21 mouse cellular contexts compared by ENCODE assay signal in the genomic region with DNA sequence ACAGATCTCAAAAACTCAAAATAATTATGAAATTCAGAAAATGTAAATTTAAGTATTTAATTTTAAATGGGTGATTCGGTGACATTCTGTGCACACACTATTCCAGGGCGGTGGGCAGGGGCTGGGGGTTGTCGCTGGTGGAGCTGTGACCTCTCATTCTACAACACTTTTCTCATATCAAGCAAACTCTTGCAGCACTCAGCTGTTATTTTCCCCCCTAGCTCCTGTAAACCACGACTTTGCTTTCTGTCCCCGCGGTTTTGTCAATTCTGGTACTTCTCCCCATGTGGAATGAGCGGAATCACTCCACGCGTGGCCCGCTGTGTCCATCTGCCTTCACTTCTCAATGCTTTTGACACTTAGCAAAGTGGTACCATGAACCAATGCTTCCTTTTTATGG. TPM values are rescaled to one million over a fixed set of nuclear protein-coding genes. Genes with fewer than 3 reads are reported as not detected.
DNase-seq lines count a peak whose midpoint lies in the region; ATAC-seq and TF ChIP-seq lines count a peak whose summit lies in the region.
"Had no signal": no experiment of that assay in that cellular context is flagged by ENCODE, and none has a peak within 500 bp of the region (broad histone marks: within the 10 kb centered on the region; RNA-seq: fewer than 3 reads in every experiment).

No protein-coding gene starts in this region.

- peaks cover 24% of the 10 kb centered on the region for H3K4me1 ChIP-seq in hindbrain, embryonic 13.5 days (replicated peaks)
- peaks cover 15% of the 10 kb centered on the region; the same call in 1 of the 2 replicates for H3K4me1 ChIP-seq in hindbrain, embryonic 12.5 days
- H3K4me1 ChIP-seq in lung, embryonic 16.5 days (replicated peaks; ENCODE audit: control insufficient read depth, insufficient read depth, low read length): peaks cover 15% of the 10 kb centered on the region
- peaks cover 22% of the 10 kb centered on the region for H3K4me1 ChIP-seq in small intestine, adult 2 months (ENCODE audit: control insufficient read depth, insufficient read depth, insufficient read length, low read length)

- WGBS in hindbrain, embryonic 13.5 days: 93% methylated on average over 10 of the region's 10 CpGs
- 93% methylated on average over 10 of the region's 10 CpGs for WGBS in hindbrain, embryonic 12.5 days
- WGBS in lung, embryonic 16.5 days: 91% methylated on average over 10 of the region's 10 CpGs
- WGBS in small intestine, adult 2 months: 95% methylated on average over 10 of the region's 10 CpGs

- no peak for TF ChIP-seq POLR2A in myocyte (IDR thresholded peaks at IDR 0.05; ENCODE audit: insufficient read length, low read depth)
- TF ChIP-seq POLR2A in small intestine, adult 2 months (IDR thresholded peaks at IDR 0.05; ENCODE audit: low read depth, low read length): no peak

- H3K9me3 ChIP-seq in hindbrain, embryonic 13.5 days: no peaks in the 10 kb centered on the region
- H3K9me3 ChIP-seq in hindbrain, embryonic 12.5 days (replicated peaks): no peaks in the 10 kb centered on the region
- H3K9me3 ChIP-seq in lung, embryonic 16.5 days (ENCODE audit: control insufficient read depth, low read length): no peaks in the 10 kb centered on the region
- H3K9me3 ChIP-seq: embryonic facial prominence, embryonic 10.5 days; heart, embryonic 10.5 days; limb, embryonic 10.5 days; liver, embryonic 15.5 days; midbrain, embryonic 12.5 days; neural tube, embryonic 12.5 days had no signal

- no peak for ATAC-seq in hindbrain, embryonic 13.5 days (ENCODE audit: low FRiP score)
- ATAC-seq in hindbrain, embryonic 12.5 days (ENCODE audit: low FRiP score): no peak
- no peak for ATAC-seq in lung, embryonic 16.5 days (ENCODE audit: low read depth)
- ATAC-seq: forebrain, postnatal 0 days had no signal

- no peaks in the 10 kb centered on the region for H3K79me2 ChIP-seq in myocyte (ENCODE audit: control insufficient read depth, insufficient read depth)

- peak overlapping the region; percentile 32; the same call in 1 of the 2 replicates for H3K27ac ChIP-seq in hindbrain, embryonic 13.5 days
- no peak overlapping the region for H3K27ac ChIP-seq in hindbrain, embryonic 12.5 days
- peak overlapping the region; percentile 47 for H3K27ac ChIP-seq in lung, embryonic 16.5 days (ENCODE audit: low read length)
- peak overlapping the region; percentile 57; the same call in 1 of the 2 replicates for H3K27ac ChIP-seq in small intestine, adult 2 months (ENCODE audit: insufficient read depth, low read depth, low read length)
- H3K27ac ChIP-seq: embryonic facial prominence, embryonic 10.5 days; heart, embryonic 10.5 days; limb, embryonic 10.5 days; liver, embryonic 15.5 days; midbrain, embryonic 12.5 days; neural tube, embryonic 12.5 days had no signal

- H3K4me3 ChIP-seq in hindbrain, embryonic 13.5 days: no peak overlapping the region
- no peak overlapping the region for H3K4me3 ChIP-seq in hindbrain, embryonic 12.5 days
- no peak overlapping the region for H3K4me3 ChIP-seq in lung, embryonic 16.5 days (ENCODE audit: low read length)
- H3K4me3 ChIP-seq in myocyte: no peak overlapping the region
- H3K4me3 ChIP-seq in small intestine, adult 2 months (ENCODE audit: low read depth, low read length): no peak overlapping the region
- H3K4me3 ChIP-seq: embryonic facial prominence, embryonic 10.5 days; heart, embryonic 10.5 days; limb, embryonic 10.5 days; liver, embryonic 15.5 days; midbrain, embryonic 12.5 days; neural tube, embryonic 12.5 days had no signal

- no peaks in the 10 kb centered on the region for H3K36me3 ChIP-seq in hindbrain, embryonic 13.5 days
- no peaks in the 10 kb centered on the region for H3K36me3 ChIP-seq in hindbrain, embryonic 12.5 days
- H3K36me3 ChIP-seq in lung, embryonic 16.5 days (ENCODE audit: control insufficient read depth, insufficient read depth, low read length): no peaks in the 10 kb centered on the region
- no peaks in the 10 kb centered on the region for H3K36me3 ChIP-seq in myocyte (ENCODE audit: control insufficient read depth, insufficient read depth)
- H3K36me3 ChIP-seq in small intestine, adult 2 months (ENCODE audit: control insufficient read depth, insufficient read depth, low read length): no peaks in the 10 kb centered on the region
- H3K36me3 ChIP-seq: embryonic facial prominence, embryonic 10.5 days; heart, embryonic 10.5 days; limb, embryonic 10.5 days; liver, embryonic 15.5 days; midbrain, embryonic 12.5 days; neural tube, embryonic 12.5 days had no signal

- no peak for TF ChIP-seq CTCF in small intestine, adult 2 months (IDR thresholded peaks at IDR 0.05; ENCODE audit: extremely low read depth, insufficient read length, insufficient replicate concordance, low read depth, low read length)

- no peaks in the 10 kb centered on the region for H3K27me3 ChIP-seq in hindbrain, embryonic 13.5 days
- no peaks in the 10 kb centered on the region for H3K27me3 ChIP-seq in hindbrain, embryonic 12.5 days
- no peaks in the 10 kb centered on the region for H3K27me3 ChIP-seq in lung, embryonic 16.5 days (ENCODE audit: control insufficient read depth, insufficient read depth, low read depth, low read length)
- no peaks in the 10 kb centered on the region for H3K27me3 ChIP-seq in myocyte (ENCODE audit: control insufficient read depth, insufficient read depth, insufficient read length)
- H3K27me3 ChIP-seq in small intestine, adult 2 months (ENCODE audit: control insufficient read depth, insufficient read depth, low read length): no peaks in the 10 kb centered on the region
- H3K27me3 ChIP-seq: liver, embryonic 15.5 days; midbrain, embryonic 12.5 days; neural tube, embryonic 12.5 days had no signal

- no peak overlapping the region for H3K4me2 ChIP-seq in hindbrain, embryonic 13.5 days
- no peak overlapping the region for H3K4me2 ChIP-seq in hindbrain, embryonic 12.5 days (replicated peaks)
- no peak overlapping the region for H3K4me2 ChIP-seq in lung, embryonic 16.5 days (ENCODE audit: low read depth, low read length)
- peak overlapping the region; percentile 76 for H3K4me2 ChIP-seq in myocyte (ENCODE audit: low read depth)
- H3K4me2 ChIP-seq: liver, embryonic 15.5 days; midbrain, embryonic 12.5 days; neural tube, embryonic 12.5 days had no signal

- no peak overlapping the region for H3K9ac ChIP-seq in hindbrain, embryonic 13.5 days
- no peak overlapping the region for H3K9ac ChIP-seq in hindbrain, embryonic 12.5 days
- no peak overlapping the region for H3K9ac ChIP-seq in lung, embryonic 16.5 days (ENCODE audit: low read length)
- H3K9ac ChIP-seq: forebrain, postnatal 0 days; liver, embryonic 15.5 days; midbrain, embryonic 12.5 days; neural tube, embryonic 12.5 days had no signal

- no peak overlapping the region for H3ac ChIP-seq in myocyte (ENCODE audit: control insufficient read depth, insufficient read length)

- DNase-seq in lung, postnatal 4 days: no peak
- DNase-seq in urinary bladder, postnatal 25 days (ENCODE audit: low spot score): no peak
- DNase-seq: cerebellum, adult 11 months; cerebellum, adult 9-11 months; forebrain, postnatal 0 days; gastrocnemius, postnatal 25 days; liver; right cerebral cortex, adult 18-20 months; right cerebral cortex, postnatal 4 days; thymus, postnatal 14 days had no signal

TF ChIP-seq in myocyte, 11 proteins besides CTCF, POLR2A, EP300 and RAD21:
- TF ChIP-seq SRF (IDR thresholded peaks at IDR 0.05; ENCODE audit: control insufficient read depth, insufficient read length, low read depth) (no peak), MAX (IDR thresholded peaks at IDR 0.05; ENCODE audit: low read depth) (no peak), TCF3 (IDR thresholded peaks at IDR 0.05; ENCODE audit: insufficient read length, low read depth) (no peak), POLR2AphosphoS2 (IDR thresholded peaks at IDR 0.05; ENCODE audit: insufficient read length, low read depth) (no peak), MYOG (IDR thresholded peaks at IDR 0.05; ENCODE audit: control insufficient read depth in 1 of 3, insufficient read depth in 1 of 3, insufficient read length in 2 of 3, low read depth in 2 of 3) (no peak), REST (IDR thresholded peaks at IDR 0.05; ENCODE audit: insufficient read depth, insufficient read length) (no peak), USF1 (IDR thresholded peaks at IDR 0.05; ENCODE audit: low read depth) (no peak), E2F4 (IDR thresholded peaks at IDR 0.05; ENCODE audit: insufficient read depth) (no peak), TCF12 (IDR thresholded peaks at IDR 0.05; ENCODE audit: insufficient read depth, poor library complexity, severe bottlenecking) (no peak), CEBPB (IDR thresholded peaks at IDR 0.05; ENCODE audit: insufficient read depth, poor library complexity, severe bottlenecking) (no peak), MYOD1 (IDR thresholded peaks at IDR 0.05; ENCODE audit: control insufficient read depth in 1 of 3, insufficient read length in 2 of 3, low read depth in 2 of 3) (no peak)

RNA-seq across cellular contexts. Expression of gene Nsmce4a, which starts 0.8 kb away (rescaled TPM):
- polyA plus RNA-seq in hindbrain, embryonic 13.5 days (2015; fragmentation: Nextera tagmentation; extraction: Ambion mirVana): 98.0 and 101 TPM in 2 replicates
- 132 and 145 TPM in 2 replicates for polyA plus RNA-seq in hindbrain, embryonic 12.5 days (2016; fragmentation: Nextera tagmentation; extraction: Ambion mirVana)
- 131 and 141 TPM in 2 replicates for polyA plus RNA-seq in lung, embryonic 16.5 days (2015; fragmentation: Nextera tagmentation; extraction: Ambion mirVana)
- 24.4 TPM for polyA plus RNA-seq in myocyte (2012; fragmentation: generic; extraction: Trizol)
- polyA plus RNA-seq in small intestine, adult 2 months (2012; rRNA removed): 39.9 and 62.9 TPM in 2 replicates

RNA-seq across cellular contexts. Expression of gene Tacc2, which starts 3.5 kb away (rescaled TPM):
- polyA plus RNA-seq in hindbrain, embryonic 13.5 days (2015; fragmentation: Nextera tagmentation; extraction: Ambion mirVana): 58.0 and 59.1 TPM in 2 replicates
- 69.4 and 75.5 TPM in 2 replicates for polyA plus RNA-seq in hindbrain, embryonic 12.5 days (2016; fragmentation: Nextera tagmentation; extraction: Ambion mirVana)
- 21.7 and 24.2 TPM in 2 replicates for polyA plus RNA-seq in lung, embryonic 16.5 days (2015; fragmentation: Nextera tagmentation; extraction: Ambion mirVana)
- polyA plus RNA-seq in myocyte (2012; fragmentation: generic; extraction: Trizol): 61.8 TPM
- 25.9 and 57.5 TPM in 2 replicates for polyA plus RNA-seq in small intestine, adult 2 months (2012; rRNA removed)

RNA-seq across cellular contexts. Expression of gene Ate1, which starts 53.6 kb away (rescaled TPM):
- polyA plus RNA-seq in hindbrain, embryonic 13.5 days (2015; fragmentation: Nextera tagmentation; extraction: Ambion mirVana): 94.4 and 104 TPM in 2 replicates
- polyA plus RNA-seq in hindbrain, embryonic 12.5 days (2016; fragmentation: Nextera tagmentation; extraction: Ambion mirVana): 59.5 and 71.2 TPM in 2 replicates
- 64.7 and 67.1 TPM in 2 replicates for polyA plus RNA-seq in lung, embryonic 16.5 days (2015; fragmentation: Nextera tagmentation; extraction: Ambion mirVana)
- 9.8 TPM for polyA plus RNA-seq in myocyte (2012; fragmentation: generic; extraction: Trizol)
- polyA plus RNA-seq in small intestine, adult 2 months (2012; rRNA removed): 2.8 and 3.3 TPM in 2 replicates
